Mouse (Mus musculus) activated CD4-positive, CD25-positive, alpha-beta regulatory T cell, adult 4 months (primary cell): ENCODE data around the gene Prdx2. TPM values are rescaled to one million over a fixed set of nuclear protein-coding genes. Genes with fewer than 3 reads are reported as not detected.

ENCODE experiments used
- ATAC-seq: one replicate; pipeline ENCODE4 v1.8.0; 2017
- polyA plus RNA-seq, 2 experiments: library from polyadenylated mRNA; unstranded; fragments of 100-300 nt; shearing (Covaris generic); gene quantifications; one replicate each; pipeline ENCODE4 v1.2.1; 2017

The Prdx2 gene
- polyA plus RNA-seq, 2 experiments from 2014 or later, result 246 to 312 TPM

- ATAC-seq, result no peak
Measured at GRCm38 (mm10) chr8:84949753-84950152, 19.6 kb upstream of the Prdx2 start.

GRCm38 (mm10) chr8:84952612-84953255, 16.7 kb upstream of the Prdx2 start:
- peak; percentile 54 for ATAC-seq

- no peak for ATAC-seq
Measured at GRCm38 (mm10) chr8:84956768-84957167, 12.6 kb upstream of the Prdx2 start.

GRCm38 (mm10) chr8:84959811-84960210, 9.6 kb upstream of the Prdx2 start:
- ATAC-seq, result no peak

GRCm38 (mm10) chr8:84963952-84964351, 5.4 kb upstream of the Prdx2 start:
- no peak for ATAC-seq

- peak; percentile 96 for ATAC-seq
Measured at GRCm38 (mm10) chr8:84965731-84966291, 3.6 kb upstream of the Prdx2 start.

- no peak for ATAC-seq
Measured at GRCm38 (mm10) chr8:84966603-84967002, 2.8 kb upstream of the Prdx2 start.

GRCm38 (mm10) chr8:84967532-84968304, 1.7 kb upstream of the Prdx2 start:
- ATAC-seq, result no peak

- no peak for ATAC-seq
Measured at GRCm38 (mm10) chr8:84968650-84969049, 737 bp upstream of the Prdx2 start.

GRCm38 (mm10) chr8:84970135-84970790, 876 bp downstream of the Prdx2 start:
- ATAC-seq, result no peak

GRCm38 (mm10) chr8:84970913-84971312, 1.5 kb downstream of the Prdx2 start:
- ATAC-seq, result no peak

- ATAC-seq, result no peak
Measured at GRCm38 (mm10) chr8:84973079-84973478, 3.7 kb downstream of the Prdx2 start.

- no peak for ATAC-seq
Measured at GRCm38 (mm10) chr8:84973803-84974542, 4.6 kb downstream of the Prdx2 start.

GRCm38 (mm10) chr8:84974543-84975142, 5.3 kb downstream of the Prdx2 start:
- no peak for ATAC-seq

- no peak for ATAC-seq
Measured at GRCm38 (mm10) chr8:84975434-84975833, 6.0 kb downstream of the Prdx2 start.

- ATAC-seq, result peak; percentile 46
Measured at GRCm38 (mm10) chr8:84976031-84976762, 6.8 kb downstream of the Prdx2 start.

GRCm38 (mm10) chr8:84976763-84977434, 7.5 kb downstream of the Prdx2 start:
- ATAC-seq, result peak; percentile 0

GRCm38 (mm10) chr8:84977435-84978247, 8.3 kb downstream of the Prdx2 start:
- peak; percentile 2 for ATAC-seq

GRCm38 (mm10) chr8:84978248-84978940, 9.0 kb downstream of the Prdx2 start, which contains the start of gene Junb:
Gene Junb (minus strand): TSS chr8:84978718.
- ATAC-seq, result peak; percentile 36
